8 mouse cellular contexts compared by ENCODE assay signal in the genomic region with DNA sequence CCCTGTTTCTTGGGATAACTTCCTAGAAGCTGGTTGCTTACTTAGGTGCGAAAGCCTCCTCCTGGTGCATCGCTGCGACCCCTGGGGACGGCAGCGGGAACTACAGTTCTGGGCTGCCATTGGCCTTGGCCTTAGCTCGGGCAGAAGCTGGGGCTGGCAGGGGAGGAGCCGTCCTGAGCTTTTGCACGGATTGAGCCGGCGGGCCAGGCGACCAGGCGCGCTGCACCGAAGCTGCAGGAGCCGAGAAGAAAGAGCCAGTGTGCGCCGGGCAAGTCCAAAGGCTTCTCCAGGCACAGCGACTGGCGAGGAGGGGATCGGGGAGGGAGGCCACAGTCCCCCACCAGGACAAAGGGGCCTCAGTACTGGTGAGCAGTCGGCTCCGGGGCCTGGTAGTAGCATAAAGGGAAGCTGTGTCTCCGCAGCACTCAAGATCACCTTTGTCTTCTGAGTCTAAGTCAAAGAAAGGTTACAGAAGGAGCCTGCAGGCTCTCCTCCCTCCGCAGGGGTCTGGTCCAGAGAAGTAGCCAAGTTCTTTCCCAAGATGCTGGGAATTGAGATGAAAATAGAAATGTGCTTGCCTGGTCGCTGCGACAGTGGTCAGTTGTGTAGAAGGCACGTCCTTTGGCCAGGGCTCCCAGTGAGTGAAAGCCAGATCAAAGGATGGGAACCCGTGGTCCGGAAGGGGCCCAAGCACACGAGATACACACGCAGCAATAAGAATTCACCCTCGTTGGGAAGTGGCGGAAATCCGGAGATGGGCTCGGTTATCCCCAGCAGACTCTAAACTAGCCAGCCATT. TPM values are rescaled to one million over a fixed set of nuclear protein-coding genes. Genes with fewer than 3 reads are reported as not detected.
A peak's percentile ranks its signal among the peaks of the same experiment; 100 is the strongest.
DNase-seq lines count a peak whose midpoint lies in the region; ATAC-seq and TF ChIP-seq lines count a peak whose summit lies in the region.

No protein-coding gene starts in this region.

- H3K9me3 ChIP-seq in hindbrain, embryonic 12.5 days (replicated peaks) = no peaks in the 10 kb centered on the region
- H3K9me3 ChIP-seq in lung, postnatal 0 days (ENCODE audit: low read length) = no peaks in the 10 kb centered on the region

- WGBS in hindbrain, embryonic 12.5 days = 8% methylated on average over 35 of the region's 35 CpGs
- WGBS in lung, postnatal 0 days = 4% methylated on average over 35 of the region's 35 CpGs

- H3K27ac ChIP-seq in hindbrain, embryonic 12.5 days = peak overlapping the region; percentile 91
- H3K27ac ChIP-seq in lung, postnatal 0 days (ENCODE audit: low read length) = no peak overlapping the region

- no peaks in the 10 kb centered on the region for H3K36me3 ChIP-seq in hindbrain, embryonic 12.5 days
- H3K36me3 ChIP-seq in lung, postnatal 0 days (ENCODE audit: insufficient read depth, low read length) = no peaks in the 10 kb centered on the region

- H3K27me3 ChIP-seq in Patski = no peaks in the 10 kb centered on the region
- peaks cover 4% of the 10 kb centered on the region; the same call in 1 of the 2 replicates for H3K27me3 ChIP-seq in hindbrain, embryonic 12.5 days
- H3K27me3 ChIP-seq in lung, postnatal 0 days (replicated peaks; ENCODE audit: insufficient read depth, low read length) = no peaks in the 10 kb centered on the region

- H3K4me3 ChIP-seq in hindbrain, embryonic 12.5 days = peak overlapping the region; percentile 39
- H3K4me3 ChIP-seq in lung, postnatal 0 days (ENCODE audit: low read depth, low read length) = peak overlapping the region; percentile 38

- POLR2A ChIA-PET in Patski (lab: Charles Lee) = no interaction called here

- peak; percentile 78 for ATAC-seq in Patski
- peak; percentile 94 for ATAC-seq in hindbrain, embryonic 12.5 days (ENCODE audit: low FRiP score)
- ATAC-seq in lung, postnatal 0 days = peak; percentile 95

- TF ChIP-seq CTCF in Patski (IDR thresholded peaks at IDR 0.05) = peak; percentile 95
- TF ChIP-seq CTCF in lung, postnatal 0 days (IDR thresholded peaks at IDR 0.05) = peak; percentile 98

- CTCF ChIA-PET in Patski (lab: Charles Lee) = interaction anchor here (0.6 to 4.3 kb wide), 9 partner anchors 8 to 79 kb away, joined by 3 to 20 read pairs (median 4); a partner anchor contains a TSS

- peak; percentile 13 for DNase-seq in Patski (ENCODE audit: low read depth, low spot score)
- DNase-seq in cerebellum, postnatal 10 days = peak; percentile 99
- peak; percentile 87 to 91 for DNase-seq in frontal cortex, postnatal 10 days (ENCODE audit: low spot score in 2 of 2)
- peak; percentile 97 for DNase-seq in layer of hippocampus, postnatal 10 days (ENCODE audit: low spot score in 2 of 2)
- peak; percentile 93 for DNase-seq in lung, postnatal 0 days (ENCODE audit: low spot score)
- peak; percentile 95 for DNase-seq in ovary, postnatal 14 days (ENCODE audit: low spot score)
- DNase-seq in thymus, postnatal 10 days (ENCODE audit: low spot score in 2 of 2) = peak; percentile 75 to 92

- peak overlapping the region; percentile 59 for H3K4me2 ChIP-seq in hindbrain, embryonic 12.5 days (replicated peaks)
- H3K4me2 ChIP-seq in lung, postnatal 0 days (replicated peaks; ENCODE audit: low read depth, low read length) = peak overlapping the region; percentile 94

- in situ Hi-C loops in Patski (cut with MboI; ENCODE audit: low pct_unique_long_range_greater_than_20kb) = no loop called here

- TF ChIP-seq EP300 in lung, postnatal 0 days (IDR thresholded peaks at IDR 0.05) = no peak

- H3K9ac ChIP-seq in hindbrain, embryonic 12.5 days = peak overlapping the region; percentile 73
- peak overlapping the region; percentile 36 for H3K9ac ChIP-seq in lung, postnatal 0 days (replicated peaks; ENCODE audit: low read depth)

- peaks cover 15% of the 10 kb centered on the region for H3K4me1 ChIP-seq in hindbrain, embryonic 12.5 days
- H3K4me1 ChIP-seq in lung, postnatal 0 days (ENCODE audit: insufficient read depth, low read depth, low read length) = peaks cover 8% of the 10 kb centered on the region

RNA-seq across cellular contexts. Expression of a gene that starts 8.0 kb away (rescaled TPM):
- 0.87 TPM for polyA plus RNA-seq in Patski (2021)
- polyA plus RNA-seq in hindbrain, embryonic 12.5 days (2016; fragmentation: Nextera tagmentation; extraction: Ambion mirVana) = 3.2 and 3.3 TPM in 2 replicates
- 1 to 10 TPM; 6.5 to 6.8 TPM for total RNA-seq in layer of hippocampus, postnatal 10 days (2021)
- polyA plus RNA-seq in lung, postnatal 0 days (2015; fragmentation: Nextera tagmentation; extraction: Ambion mirVana) = 0.72 and 0.74 TPM in 2 replicates

RNA-seq across cellular contexts. Expression of a gene that starts 50.7 kb away (rescaled TPM):
- polyA plus RNA-seq in Patski (2021) = 35.1 TPM
- polyA plus RNA-seq in hindbrain, embryonic 12.5 days (2016; fragmentation: Nextera tagmentation; extraction: Ambion mirVana) = 32.3 and 33.5 TPM in 2 replicates
- 10 to 100 TPM; 84.8 to 89.2 TPM for total RNA-seq in layer of hippocampus, postnatal 10 days (2021)
- polyA plus RNA-seq in lung, postnatal 0 days (2015; fragmentation: Nextera tagmentation; extraction: Ambion mirVana) = 43.3 and 45.3 TPM in 2 replicates

RNA-seq across cellular contexts. Expression of a gene that starts 59.1 kb away (rescaled TPM):
- polyA plus RNA-seq in Patski (2021) = 91.7 TPM
- 392 and 403 TPM in 2 replicates for polyA plus RNA-seq in hindbrain, embryonic 12.5 days (2016; fragmentation: Nextera tagmentation; extraction: Ambion mirVana)
- total RNA-seq in layer of hippocampus, postnatal 10 days (2021) = 100 to 1,000 TPM; 463 to 466 TPM
- polyA plus RNA-seq in lung, postnatal 0 days (2015; fragmentation: Nextera tagmentation; extraction: Ambion mirVana) = 91.4 and 104 TPM in 2 replicates

Comparison
In these comparisons a context has a peak if more than half of its experiments do, and no peak if none do; other contexts are left out.
1. DNase-seq: peak in every context shown above with its lines; median percentile 99 in cerebellum, postnatal 10 days; 97 in layer of hippocampus, postnatal 10 days; 95 in ovary, postnatal 14 days; 93 in lung, postnatal 0 days; 89 in frontal cortex, postnatal 10 days; 84 in thymus, postnatal 10 days; 13 in Patski.